1 mouse cellular context compared by ENCODE assay signal in genomic region chr10:19915301-19915700, GRCm38 (mm10).
TF ChIP-seq lines count a peak whose summit lies in the region.

No protein-coding gene starts in this region.

TF ChIP-seq in MEL, 35 proteins besides CTCF, POLR2A, EP300 and RAD21 (continued from another document):
- peak; percentile 36; the same call in 1 of the 2 replicates for TF ChIP-seq NRF1 (IDR thresholded peaks at IDR 0.05; ENCODE audit: insufficient read depth, low read depth, low read length, poor library complexity, severe bottlenecking)
TF ChIP-seq in MEL: peak in this region for 8.
